Mouse (Mus musculus) kidney, postnatal 36 days (tissue): ENCODE data around the gene Prcd.
"Not testable (repeated sequence)": the region's sequence is repeated elsewhere in the genome, so short reads cannot be mapped to it uniquely, and the experiment has no call there.

Source experiments
- DNase-seq, 2 experiments: peaks; one replicate each; pipeline ENCODE4 v3.0.0; 2021 to 2022; ENCODE audit warnings: mixed read lengths in 2 of 2

The Prcd gene

DNA sequence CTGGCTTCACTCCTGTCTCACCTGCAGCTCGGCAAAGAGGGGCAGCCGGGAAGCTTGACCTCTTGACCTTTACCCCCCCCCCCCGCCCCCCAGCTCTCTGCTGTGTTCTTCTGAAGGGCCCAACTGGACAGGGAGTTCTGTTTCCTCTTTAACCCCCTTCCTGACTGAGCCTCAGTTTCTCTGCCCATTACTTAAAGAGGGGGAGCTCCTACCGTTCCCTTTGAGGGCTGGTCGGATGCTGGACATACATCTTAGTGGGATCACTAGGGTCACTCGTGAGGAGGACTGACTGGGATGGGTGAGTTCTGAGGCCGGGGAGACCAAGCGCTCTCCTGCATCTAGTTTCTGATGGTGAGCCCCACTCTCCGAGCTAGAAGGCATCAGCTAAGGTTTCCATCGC is at the start of gene Prcd:
TSS of gene Prcd (plus strand) at position 301 of the 400 bp plus-strand sequence.
- no peak for DNase-seq

DNA sequence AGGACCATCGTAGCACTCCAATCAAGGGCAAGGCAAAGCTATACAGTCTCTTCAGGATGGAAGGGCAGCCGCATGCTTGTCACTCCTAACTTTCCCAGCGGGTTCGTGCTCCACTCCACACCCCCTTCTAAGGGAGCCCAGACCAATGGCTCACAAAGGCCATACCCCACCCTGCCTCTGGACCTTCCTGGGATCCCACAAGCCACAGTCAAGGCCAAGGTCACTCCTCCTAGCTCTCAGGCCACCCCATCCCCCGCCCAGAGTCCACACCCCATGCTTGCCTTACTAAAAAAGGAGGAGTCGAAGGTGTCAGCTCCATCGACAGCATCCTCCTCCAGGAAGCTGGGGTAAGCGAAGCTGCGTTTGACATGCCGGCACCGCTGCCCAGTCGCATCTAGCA is 49.2 kb upstream of the Prcd start:
- no peak for DNase-seq

DNA sequence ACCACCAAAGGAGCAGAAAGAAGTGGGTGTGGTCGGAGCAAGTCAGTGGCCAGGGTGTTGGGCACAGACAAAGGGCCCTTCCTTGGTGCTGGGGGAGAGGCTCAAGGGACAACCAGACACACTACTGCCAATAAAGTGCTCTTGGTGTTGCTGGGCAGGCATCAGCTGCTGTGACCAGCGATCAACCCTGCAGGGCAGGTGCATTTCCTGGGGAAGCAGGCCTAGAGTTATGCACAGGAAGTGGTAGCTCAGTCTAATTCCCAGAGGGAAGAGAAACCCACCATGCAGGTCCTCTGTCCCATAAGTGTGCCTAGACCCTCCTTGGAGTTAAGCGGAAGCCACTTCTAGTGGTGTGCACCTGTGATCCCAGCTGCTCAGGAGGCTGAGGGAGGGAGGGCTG is 45.6 kb upstream of the Prcd start:
- DNase-seq: no peak

DNA sequence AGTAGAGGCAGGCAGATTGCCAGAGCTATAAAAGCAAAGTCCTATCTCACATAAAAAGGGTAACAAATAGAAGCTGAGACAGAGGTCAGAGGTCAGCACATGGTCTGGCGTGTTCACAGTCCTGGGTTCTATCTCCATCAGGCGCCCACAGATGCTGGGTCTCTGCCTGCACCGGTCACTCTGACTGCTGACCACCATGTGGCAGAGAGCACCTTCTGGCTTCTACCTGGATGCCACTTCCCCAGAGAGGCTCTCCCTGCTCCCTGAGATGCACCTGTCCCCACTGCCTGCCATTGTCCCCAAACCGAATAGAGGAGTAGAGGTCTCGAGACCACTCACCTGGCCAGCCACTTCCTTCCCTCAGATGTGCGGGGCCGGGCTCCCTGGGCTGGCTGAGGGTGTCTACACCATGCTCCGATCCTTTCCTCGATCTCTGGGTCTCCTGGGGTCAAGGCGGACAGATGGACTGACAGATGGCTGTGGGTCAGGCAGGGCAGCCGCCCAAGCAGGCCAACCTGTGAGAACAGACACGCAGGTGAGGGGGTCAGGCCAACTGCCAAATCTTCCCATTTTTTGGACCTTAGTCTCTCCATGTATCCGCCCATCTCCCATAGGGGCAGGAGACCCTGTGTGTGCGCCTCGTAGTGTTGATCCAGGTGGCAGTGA is 43.2 kb upstream of the Prcd start:
- DNase-seq: no peak

DNA sequence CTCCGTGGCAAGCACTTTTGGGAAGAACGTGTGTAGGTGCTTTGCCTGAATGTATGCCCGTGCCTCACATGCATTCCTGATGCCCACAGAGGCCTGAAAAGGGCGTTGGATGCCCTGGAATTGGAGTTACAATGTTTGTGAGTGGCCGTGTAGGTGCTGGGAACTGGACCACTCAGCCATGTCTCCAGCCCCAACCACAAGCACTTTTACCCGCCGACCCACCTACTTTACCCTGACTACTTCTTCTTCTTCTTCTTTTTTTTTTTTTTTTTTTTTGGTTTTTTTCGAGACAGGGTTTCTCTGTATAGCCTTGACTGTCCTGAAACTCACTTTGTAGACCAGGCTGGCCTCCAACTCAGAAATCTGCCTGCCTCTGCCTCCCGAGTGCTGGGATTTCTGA is 42.2 kb upstream of the Prcd start:
- not testable (repeated sequence) for DNase-seq

DNA sequence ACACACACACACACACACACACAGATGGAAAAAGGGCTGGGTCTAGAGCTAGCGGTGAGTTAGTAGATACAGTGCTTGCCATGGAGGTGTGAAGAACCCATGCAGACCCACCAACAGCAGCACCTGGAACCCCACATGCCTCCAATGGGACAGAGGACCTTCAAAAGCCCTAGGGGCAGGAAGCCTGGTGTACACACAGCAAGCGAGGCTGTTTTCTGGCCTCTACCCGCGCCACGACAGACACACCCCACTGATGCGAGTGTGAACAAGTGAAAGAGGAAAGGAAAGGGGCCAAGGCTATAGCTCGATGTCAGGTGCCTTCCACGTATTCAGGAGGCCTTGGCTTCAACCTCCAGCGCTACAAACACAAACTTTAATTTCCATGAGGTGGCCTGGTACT is 41.5 kb upstream of the Prcd start:
- no peak for DNase-seq

DNA sequence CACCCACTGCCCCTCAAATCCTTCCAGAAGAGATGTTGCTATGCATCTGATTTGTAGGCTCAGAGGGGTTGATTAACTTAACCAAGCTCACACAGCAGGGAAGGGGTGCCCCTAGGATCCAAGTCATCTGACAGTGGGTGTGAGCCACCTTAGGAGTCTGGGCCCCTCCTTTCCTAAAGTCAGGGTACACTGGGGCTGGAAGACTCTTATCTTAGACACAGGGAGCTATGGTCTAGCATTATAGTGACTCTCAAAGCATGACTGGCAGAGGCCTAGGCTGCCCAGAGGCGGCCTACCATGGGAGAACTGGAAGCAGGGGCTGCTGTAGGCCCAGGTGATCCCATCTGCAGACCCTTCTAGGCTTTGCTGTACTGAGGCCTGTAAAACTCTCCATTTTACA is 40.8 kb upstream of the Prcd start:
- DNase-seq: no peak

DNA sequence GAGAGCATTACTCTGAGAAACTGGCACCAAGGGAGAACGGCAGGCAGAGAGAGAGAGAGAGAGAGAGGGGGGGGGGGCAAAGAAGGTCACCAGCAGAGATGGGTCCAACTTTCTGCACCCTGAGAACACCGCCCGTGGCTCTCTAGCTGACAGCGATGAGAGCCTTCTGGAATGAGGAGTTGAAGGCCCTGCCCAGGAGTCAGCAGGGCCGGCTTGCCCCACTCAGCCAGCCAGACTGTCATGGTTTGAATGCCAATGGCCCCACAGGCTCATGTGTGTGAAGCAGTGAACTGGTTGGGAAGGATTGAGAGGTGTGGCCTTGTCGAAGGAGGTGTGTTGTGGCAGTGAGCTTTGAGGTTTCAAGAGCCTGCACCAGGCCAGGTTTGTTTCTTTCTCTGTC is 40.1 kb upstream of the Prcd start:
- DNase-seq: no peak

DNA sequence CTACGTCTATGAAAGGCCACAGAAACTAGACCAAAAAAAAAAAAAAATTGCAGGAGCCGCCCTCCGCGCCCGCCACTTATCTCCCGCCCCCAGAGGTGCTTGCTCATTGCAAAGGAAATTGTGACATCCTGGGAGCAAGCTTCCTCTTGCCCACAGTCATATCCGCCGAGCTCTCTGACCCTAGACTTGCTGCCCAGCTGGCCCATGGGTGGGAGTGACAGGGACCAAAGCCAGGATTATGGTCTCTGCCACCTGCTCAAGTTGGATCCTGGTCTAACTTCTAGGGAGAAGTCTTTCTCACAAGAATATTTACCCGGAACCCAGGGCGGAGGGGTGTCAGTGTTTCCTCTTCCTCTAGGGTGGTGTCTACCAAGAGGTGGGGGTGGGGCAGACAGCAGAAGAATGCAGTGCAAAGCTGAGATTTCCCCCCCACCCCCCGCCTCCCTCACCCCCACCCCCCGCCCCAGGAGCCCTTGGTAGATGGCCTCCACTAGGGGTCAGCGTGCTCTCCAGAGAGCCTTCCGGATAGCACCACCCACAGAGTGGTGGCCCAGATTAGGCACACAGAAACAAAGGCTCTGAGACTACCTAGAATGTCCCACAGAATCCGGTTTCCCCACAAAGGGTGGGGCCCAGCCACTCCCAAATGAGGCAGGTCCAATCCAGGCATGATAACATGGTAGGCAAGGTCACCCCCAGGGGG is 37.4 kb upstream of the Prcd start:
- peak; percentile 68 to 76 for DNase-seq

DNA sequence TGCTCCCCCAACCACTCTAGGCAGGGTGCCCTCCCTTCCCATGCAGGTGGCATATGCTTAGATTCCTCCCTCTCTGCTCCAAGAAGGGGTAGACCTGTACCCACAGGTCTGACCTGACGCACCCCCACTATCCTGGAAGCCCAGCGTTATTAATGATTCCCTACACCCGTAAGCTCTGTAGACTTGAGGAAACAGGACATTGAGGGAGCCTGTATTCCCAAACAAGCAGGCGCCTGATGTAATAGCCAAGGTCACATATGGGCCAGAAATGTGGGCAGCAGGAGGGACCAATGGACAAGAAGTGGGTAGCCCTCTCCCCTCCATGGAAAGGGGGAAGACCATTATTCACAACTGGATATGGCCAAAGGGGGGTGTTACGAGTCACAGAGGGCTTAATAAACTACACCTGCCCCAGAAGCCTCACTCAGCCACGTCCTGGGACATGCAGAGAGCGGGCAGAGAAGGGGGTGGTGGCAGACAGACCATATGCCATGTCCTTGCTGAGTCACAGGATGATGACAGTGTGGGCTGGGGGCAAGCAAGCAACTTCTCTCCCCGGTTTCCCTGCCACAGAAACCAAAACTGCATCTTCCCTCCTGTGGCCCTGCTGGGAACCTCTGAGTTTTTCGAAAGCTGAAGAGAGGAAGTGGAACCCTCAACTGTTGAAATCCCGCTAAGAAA is 36.8 kb upstream of the Prcd start:
- DNase-seq: no peak

DNA sequence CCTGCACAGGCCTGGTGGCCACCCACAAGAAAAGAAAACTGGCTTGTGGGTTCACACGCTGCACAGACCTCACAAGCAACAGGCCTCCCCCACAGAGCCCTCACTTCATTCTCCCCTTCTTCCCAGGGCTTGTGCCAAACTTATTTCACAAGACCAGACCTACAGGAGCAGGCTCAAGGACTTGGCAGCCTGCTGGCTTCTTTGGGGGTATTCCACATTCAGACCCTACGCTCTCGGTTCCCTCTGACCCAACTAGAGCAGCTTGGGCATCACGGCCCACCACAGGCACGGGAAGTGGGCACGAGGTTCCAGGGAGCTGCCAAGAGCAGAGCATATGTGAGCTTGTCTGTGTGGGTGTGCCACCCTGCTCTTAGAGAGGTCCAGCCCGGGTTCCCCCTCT is 35.7 kb upstream of the Prcd start:
- DNase-seq: no peak

DNA sequence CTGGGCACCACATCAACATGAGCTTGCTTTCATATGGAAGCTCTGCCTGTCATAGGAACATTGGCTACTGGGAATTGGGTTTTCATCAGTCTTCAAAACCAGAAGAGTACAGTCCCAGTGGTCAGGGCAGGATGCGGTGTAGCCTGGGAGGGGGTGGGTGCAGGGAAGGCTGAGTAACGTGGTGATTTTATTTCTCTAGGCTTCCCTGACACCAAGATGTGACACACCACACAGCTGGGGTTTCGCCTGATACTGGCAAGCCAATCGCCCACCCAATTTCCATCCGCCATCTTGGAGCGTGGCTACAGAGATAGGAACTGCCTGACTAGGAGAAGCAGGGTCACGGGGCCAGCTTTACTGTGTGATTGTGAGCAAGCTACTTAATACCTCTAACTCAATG is 34.7 kb upstream of the Prcd start:
- DNase-seq: no peak

DNA sequence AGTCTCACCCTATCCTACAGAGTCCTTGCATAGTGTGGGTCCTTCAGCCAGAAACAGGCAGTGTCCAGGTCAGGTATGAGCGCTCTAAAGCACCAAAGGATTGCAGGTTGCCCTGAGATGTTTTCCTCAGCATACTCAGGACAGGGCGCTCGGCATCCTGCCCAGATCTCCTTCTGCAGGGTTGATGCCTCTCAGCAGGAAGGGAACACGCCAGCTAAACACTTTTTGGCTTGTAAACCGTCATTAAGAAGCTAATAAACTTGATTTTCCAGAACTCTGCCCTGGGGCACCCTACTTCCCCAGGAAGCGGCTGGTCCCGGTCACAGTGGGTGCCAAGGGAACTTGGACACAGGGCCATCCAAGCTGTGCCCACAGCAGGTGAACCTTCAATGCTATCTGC is 34.2 kb upstream of the Prcd start:
- DNase-seq: peak; percentile 86

DNA sequence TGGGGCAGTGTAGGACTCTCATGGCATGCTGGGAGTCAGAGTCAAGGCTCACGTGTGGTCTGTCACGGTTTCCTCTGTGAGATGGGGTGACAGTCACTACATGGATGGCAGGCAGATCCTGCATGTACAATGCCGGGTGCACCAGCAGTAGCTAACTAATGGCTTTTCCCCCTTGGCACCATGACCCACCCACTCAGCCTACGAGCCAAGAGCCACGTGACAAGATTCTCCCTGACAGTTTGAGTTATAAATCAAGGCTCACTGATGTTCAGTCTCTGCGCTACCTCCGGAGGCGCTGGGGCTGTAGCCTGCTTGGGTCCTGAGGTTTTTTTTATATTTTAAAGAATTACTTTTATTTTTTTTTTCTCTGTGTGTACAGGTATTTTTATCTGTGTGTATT is 33.8 kb upstream of the Prcd start:
- no peak for DNase-seq

DNA sequence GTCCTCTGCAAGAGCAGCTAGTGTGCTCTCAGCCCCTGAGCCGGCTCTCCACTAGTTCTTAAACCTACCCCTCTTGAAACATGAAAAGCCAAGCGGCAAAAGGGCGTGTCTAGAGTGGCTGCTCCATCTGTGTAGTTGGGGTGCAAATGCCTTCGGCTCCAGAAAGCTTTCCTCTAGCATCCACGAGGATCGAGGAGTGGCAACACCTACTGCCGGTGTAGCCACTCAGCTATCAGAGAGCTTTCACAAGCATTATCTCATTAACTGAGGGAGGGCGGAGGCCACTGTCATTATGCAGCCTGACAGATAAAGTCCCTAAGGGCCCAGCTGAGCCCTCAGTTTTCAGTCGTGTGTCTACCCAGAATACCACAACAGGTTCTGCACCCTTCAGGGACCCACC is 33.3 kb upstream of the Prcd start:
- no peak for DNase-seq

DNA sequence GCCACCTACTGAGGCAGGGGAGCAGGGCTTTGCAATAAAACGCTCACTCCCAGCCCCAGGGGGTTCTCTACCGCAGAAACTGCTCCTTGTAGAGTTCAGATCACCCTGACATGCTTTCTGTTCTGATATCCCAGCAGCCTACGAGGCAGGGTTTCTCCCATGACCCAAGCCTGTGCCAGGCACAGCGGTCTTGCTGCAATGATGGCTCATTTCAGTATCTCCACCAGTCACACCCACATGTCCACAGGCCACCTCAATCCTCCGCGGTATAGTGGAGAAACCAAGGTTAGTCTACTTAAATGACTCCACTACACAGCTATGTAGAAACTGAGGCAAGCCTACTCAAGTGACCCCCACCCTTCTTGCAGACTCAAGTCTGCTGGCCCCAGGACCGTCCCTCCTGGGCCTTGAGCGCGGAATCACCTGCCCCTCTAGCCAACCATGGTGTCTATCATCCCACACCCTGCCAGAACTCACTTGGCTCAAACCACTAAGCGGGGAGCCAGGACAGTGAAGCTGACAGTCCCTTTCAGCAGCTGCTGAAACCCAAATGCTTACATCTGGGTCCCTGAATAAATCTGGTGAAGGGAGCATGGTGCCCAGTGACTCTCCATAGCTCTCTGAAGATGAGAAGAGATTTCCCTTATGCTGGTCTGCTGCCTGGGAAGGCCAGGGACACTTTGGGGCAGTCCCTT is 32.6 kb upstream of the Prcd start:
- DNase-seq: no peak

DNA sequence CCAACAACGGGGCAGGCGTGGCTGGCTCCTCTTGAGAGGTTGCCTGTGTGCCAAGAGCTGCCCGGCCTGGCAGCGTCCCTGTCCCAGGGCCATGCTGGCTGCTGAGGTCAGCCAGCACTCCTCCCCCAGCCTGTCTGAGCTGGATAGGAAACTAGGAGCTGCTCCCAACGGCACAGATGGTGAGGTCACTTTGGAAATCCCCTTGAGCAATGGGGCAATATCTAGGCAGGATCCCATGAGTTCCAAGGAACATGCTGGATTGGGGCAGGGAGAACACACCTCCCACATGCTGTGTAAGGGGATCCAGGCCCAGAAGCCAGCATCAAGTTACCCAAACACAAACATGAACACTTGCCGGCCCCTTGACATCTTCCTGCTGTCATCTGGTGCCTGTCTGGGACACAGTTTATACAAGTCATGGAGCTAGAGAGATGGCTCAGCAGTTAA is 32.1 kb upstream of the Prcd start:
- peak; percentile 87 to 92 for DNase-seq

DNA sequence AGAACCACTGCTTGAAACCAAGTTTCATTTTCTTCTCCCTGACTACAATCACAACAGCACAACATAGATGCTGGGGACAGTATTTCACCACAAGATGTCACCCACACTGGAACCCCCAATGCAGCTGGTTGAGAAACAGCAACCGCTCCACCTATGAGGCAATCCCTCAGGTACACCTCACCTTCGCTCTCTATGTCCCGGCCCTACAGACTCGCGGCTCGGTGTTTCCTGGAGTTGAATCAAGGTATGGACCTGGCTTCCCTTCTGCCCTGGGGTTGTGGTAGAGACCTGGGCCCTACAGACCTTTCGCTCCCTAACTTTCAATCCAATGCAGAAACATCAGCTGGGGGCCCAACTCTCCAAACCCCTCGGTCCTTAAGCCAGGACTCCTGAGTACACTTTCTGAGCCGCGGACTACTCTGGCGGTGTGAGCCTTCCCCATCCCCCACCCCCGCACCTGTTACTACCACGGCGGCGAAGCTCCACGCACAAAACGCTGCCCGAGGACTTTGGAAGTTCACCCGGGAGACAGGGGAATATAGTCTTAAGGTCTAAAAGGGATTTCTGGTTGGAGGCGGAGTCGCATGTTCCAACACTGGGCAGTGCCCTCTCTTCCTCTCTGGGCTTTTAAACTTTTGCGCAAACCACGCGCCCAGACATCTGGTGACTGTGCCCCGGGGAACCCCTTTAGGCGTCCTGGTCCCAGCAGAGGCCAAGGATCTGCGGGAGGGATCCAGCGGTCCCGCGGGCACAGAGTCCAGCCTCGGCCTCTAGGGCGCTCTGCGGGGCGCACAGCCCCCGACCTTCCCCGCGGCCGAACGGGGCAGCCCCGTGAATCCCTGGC is 29.8 kb upstream of the Prcd start:
- peak; percentile 55 to 68 for DNase-seq

DNA sequence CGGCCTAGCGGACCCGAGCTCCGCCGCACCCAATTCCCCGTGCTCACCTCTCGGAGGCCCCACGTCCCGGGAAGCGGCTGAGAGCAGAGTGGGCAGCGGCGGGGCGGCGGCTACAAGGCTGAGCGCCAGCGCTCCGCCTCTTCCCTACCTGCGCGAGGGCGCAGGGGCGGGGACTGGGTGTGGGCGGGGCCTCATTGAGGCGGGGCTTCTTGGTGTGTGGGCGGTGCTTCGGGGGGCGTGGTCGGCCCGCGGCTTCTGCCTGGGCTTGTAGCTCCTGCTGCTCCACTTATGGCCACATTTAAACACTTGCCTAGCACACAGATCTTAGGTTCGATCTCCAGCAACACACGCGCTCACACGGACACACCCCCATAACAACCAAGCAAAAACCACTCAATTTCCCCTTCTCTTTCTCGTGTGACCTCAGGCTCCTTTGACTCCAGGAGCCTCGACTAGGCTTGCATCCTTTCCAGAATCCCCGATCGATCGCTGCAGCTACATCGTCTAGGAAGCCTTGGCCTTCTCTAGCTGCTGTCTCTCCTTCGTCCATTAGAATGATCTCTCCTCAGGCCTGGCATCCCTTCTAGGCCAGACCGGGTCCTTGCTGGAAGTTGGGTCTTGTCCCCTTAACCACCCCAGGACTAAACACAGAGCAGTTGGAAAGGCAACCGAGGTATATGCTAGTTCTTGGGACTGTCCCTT is 29.1 kb upstream of the Prcd start:
- DNase-seq: peak; percentile 85 to 92

DNA sequence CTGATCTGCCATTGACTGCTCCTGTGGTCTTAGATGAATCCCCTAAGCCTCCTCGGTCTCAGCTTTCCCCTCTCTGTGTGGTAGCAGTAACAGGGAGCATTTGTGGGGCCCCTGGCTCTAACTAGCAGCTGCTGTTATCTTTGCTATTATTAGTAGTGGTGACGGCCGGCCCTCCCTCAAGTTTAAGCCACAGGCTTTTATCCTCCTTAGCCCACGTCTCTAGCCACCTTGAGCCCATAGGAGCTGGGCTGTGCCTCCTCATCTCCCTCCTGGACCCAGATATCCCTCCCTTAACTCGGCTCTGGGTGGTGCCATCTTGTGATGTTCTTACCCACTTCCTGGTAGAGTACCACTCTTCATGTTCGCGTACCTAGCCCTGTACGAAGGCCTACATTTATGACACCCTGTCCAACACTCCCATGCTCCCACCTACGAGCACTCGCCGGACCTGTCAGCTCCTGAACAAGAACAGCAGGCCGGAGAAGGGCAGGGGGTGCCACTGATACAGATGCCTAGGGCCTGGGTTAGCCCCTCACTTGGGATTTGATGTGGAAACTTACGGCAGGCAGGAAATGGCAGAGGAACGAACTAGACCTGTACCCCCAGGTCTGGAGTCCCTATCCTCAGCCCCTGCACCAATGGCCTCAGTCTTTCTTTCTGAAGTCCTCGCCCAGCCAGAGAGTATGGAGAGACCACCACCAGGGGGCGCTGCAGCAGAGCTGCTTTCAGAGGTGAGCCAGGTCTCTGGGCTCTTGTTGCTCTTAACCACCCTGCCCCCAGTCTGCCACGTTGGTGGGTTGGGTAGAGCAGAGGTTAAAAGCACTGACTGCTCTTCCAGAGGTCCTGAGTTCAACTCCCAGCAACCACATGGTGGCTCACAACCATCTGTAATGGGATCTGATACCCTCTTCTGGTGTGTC is 28.0 kb upstream of the Prcd start:
- DNase-seq: peak in 1 of 2 experiments; percentile 83
